Mouse (Mus musculus): Measurements from ENCODE around the gene Nkrf.

- TF ChIP-seq POLR2A (IDR thresholded peaks at IDR 0.05; ENCODE audit: borderline replicate concordance, extremely low read depth, low read depth, low read length) (no peak), CTCF (IDR thresholded peaks at IDR 0.05; ENCODE audit: insufficient read depth, low read length) (no peak)
These were observed 8.6 kb upstream of the Nkrf start for GRCm38 (mm10) chrX:36911343-36911742.

All from lung, adult 2 months (tissue).